Mouse (Mus musculus): ENCODE measurements around the gene 1700018B08Rik. TPM values are rescaled to one million over a fixed set of nuclear protein-coding genes. Genes with fewer than 3 reads are reported as not detected.
A peak's percentile ranks its signal among the peaks of the same experiment; 100 is the strongest.

The 1700018B08Rik gene
- total RNA-seq, 2 experiments from 2014 or later, result not detected

- no peak for DNase-seq (ENCODE audit: low spot score in 2 of 2)
These were observed 18.8 kb upstream of the 1700018B08Rik start for GRCm38 (mm10) chr8:121562941-121563351.

DNA sequence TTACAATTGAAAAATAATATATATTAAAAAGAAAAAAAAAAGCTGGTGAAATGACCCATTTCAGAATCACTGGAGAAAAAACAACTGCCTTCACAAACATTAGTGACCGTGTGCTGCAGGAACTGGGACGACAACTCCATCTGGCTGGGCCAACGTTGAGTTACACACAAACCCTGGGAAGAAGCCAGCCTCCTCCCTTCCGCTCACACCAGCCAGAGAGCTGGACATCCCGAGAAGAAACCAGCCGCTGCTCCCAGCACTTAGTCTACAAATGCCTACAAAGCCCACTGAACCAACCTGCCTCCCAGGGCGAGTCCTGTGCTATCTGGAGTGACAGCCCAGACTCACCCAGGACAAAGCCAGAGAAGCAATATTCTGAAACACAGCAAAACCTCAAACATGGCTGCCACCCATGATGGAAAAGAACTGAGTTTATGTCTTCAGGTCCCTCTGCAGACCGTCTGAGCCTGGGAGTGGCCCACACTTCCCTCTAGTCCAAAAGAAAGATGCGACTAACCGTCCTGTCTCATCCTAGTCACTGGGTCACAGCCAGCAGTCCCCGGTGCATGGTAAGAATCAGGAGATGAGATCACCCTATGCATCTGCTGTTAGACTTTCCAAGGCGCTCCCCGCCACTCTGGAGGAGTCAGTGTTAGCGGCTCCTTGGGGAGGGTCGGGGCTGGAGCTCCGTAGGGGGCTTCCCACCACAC, 17.7 kb upstream of the 1700018B08Rik start:
- DNase-seq (ENCODE audit: low spot score in 2 of 2), result no peak

DNA sequence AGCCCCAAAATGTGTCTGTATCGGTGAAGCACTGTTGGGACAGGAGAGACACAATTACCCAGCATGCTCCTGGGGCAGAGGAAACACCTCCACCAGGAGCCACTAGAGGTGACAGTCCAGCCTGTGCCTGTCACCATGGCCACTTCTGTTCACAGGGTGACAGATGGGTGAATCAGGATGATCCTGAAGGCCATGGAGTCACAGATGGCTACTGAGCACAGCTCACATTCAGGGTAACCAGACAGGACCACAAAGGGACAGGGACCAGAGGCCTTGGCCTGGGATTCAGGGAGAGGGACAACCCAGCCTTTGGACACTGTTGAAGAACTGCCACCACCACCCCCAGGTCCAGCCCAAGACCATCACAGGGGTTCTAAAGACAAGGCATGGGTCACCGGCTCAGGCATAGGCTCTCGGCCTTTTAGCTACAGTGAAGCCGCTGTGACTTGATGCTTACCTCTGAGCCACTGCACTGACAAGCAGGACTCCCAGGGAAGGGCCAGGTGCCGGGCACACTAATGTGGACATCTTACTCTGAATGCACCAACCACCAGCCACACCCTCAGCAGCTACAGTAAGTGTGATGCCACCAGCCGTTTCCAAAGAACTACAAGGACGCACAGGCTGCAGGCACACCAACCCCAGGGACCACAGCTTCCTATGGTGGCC, 16.4 kb upstream of the 1700018B08Rik start:
- DNase-seq (ENCODE audit: low spot score in 2 of 2), result no peak

DNA sequence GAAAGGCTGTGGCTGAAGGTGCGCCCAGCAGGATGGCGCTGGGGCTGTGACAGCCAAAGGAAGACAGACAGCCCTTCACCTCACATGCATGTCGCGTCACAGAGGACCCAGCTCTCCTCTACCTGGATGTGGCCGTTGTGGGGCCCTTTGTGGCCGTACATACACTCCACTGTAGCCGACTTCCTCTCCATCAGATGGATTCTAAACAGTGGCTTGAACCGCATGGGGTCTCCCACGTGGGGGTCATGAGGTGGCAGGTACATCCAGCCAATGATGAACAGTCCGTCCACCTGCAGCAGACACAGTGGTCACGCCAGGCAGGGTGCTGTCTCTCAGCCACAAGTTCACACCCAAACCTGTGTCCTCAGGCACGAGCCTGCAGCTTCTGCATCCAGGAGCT, 15.7 kb upstream of the 1700018B08Rik start:
- no peak for DNase-seq (ENCODE audit: low spot score in 2 of 2)

- DNase-seq (ENCODE audit: low spot score in 2 of 2), result no peak
These were observed 14.4 kb upstream of the 1700018B08Rik start for GRCm38 (mm10) chr8:121558538-121558937.

DNA sequence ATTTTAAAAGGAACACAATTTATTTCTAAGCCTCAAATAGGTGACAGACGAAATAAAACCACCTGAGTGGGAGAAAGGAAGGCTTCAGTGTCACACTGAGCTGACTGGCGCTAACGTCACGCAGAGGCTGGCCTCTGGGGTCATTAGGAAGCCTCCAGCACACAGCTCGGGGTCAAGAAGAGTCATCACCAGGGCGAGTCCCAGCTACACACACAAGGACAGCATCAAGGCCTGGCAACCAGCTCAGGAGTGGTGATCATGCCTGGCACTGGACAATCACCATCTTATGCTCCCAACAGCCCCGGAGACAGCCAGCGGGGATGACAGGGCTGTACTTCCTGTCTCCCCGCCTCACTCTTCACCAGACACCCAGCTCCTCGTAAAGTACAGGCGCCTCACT, 13.6 kb upstream of the 1700018B08Rik start:
- DNase-seq (ENCODE audit: low spot score in 2 of 2), result no peak

DNA sequence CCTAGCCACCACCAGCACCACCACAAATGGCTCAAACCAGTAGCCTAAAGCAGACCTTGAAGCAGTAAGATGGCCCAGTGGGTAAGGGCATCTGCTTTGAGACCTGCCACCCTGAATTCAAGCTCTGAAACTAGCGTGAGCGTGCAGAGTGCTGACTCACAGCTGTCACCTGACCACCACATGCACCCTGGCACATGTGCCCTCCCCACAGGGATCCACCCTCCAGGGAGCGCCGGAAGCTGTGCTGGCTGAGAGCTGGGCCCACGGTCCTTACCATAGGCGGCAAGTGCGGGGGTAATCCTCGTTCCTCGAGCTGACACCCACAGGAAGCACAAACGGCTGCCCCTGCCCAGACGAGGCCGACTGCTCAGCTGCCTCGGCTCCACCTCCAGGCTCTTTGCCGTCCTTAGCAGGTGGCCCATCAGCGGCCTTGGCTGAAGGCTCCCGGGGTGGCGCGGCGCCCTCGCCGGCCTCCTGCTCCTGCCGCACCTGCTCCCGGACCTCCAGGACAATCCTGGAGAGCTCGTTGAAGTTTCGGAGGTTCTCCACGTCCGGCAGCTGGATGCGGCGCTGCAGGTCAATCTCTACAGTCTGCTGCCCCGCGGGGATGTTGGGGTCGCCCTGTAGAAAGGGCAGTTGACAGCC, 9.8 kb upstream of the 1700018B08Rik start:
- DNase-seq (ENCODE audit: low spot score in 2 of 2), result no peak

GRCm38 (mm10) chr8:121552506-121552905, 8.4 kb upstream of the 1700018B08Rik start:
- no peak for DNase-seq (ENCODE audit: low spot score in 2 of 2)

DNA sequence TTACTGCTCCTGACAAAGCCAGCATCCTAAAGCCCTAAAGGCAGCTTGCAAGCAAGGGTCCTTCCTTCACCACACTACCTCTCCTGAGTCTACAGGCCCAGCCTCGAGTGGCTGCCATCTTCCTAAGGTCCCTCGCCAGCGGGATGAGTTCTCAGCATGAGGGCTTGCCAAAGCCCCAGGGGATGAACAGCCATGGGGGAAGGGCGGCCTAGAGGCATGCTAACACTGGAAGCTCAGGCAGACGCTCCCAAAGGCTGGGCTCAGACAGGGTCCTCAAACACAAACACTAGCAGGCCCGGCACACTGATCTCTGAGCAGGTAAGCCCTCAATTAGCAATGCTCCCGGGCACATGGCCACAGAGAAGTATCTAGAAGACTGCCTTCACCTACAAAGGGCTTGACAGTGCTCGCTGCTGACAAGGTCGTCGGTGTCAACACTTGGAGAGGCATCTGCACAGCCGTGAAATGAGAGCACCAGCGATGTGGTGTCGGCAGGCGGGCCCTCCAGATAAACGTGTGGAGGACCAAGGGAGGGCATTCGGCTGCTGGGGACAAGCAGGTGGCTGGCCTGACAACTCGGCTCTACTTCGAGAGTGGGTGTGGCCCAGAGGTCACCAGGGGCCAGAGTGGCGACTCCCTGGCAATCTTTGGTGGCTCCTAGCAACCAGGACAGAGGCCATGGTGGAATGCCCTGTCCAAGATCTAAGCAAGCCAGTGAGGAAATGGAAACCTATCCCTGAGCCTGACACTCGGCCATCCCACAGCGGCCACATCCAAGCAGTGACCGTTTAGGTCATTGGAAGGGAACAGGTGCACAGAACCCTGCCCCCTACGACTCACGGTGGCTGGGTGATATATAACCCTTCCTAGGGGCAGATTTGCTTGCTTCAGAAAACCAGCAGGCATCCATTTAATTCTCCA, 7.2 kb upstream of the 1700018B08Rik start:
- no peak for DNase-seq (ENCODE audit: low spot score in 2 of 2)

GRCm38 (mm10) chr8:121550056-121550455, 5.9 kb upstream of the 1700018B08Rik start:
- no peak for DNase-seq (ENCODE audit: low spot score in 2 of 2)

DNA sequence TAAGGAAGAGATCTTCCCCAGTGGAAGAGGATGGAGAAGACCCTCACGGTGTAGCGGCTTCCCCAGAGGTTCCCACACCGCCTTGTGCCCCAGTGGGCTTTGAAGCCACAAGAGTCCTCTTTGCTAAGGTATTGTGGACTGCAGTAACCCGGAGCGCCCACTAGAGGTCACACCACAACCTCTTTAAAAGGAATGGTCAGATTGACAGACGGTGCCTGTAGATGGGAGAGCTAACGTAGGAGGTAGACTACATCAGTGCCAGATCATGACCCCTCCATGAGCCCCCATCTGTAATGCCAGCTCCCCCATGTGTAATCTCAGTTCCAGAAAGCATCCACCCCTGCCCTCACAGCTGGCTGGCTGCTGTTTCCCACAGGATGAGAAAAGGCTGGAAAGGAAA, 3.0 kb upstream of the 1700018B08Rik start:
- peak; percentile 76 to 82 for DNase-seq (ENCODE audit: low spot score in 2 of 2)

GRCm38 (mm10) chr8:121544936-121545335, 816 bp upstream of the 1700018B08Rik start:
- no peak for DNase-seq (ENCODE audit: low spot score in 2 of 2)

- DNase-seq (ENCODE audit: low spot score in 2 of 2), result no peak
These were observed 1.2 kb downstream of the 1700018B08Rik start for GRCm38 (mm10) chr8:121542901-121543300.

DNA sequence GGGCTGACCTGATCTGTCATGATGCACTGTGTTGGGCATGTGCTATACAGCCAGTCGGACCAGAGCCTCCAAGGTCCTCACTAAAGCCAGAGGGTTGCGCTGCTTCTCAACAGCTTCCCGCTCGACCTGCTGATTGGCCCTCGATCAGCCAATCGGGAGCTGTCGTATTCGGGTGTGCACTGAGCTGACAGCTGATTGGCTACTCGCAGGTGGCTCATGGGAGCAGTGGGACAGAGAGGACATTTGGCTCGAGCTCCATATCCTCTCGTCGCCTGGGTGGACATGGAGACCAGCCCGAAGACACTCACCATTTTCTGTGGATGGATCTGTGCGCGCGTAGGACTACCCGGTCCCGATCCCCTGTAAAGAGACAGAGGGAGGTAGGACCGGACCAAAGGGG, 2.3 kb downstream of the 1700018B08Rik start:
- DNase-seq (ENCODE audit: low spot score in 2 of 2), result no peak

DNA sequence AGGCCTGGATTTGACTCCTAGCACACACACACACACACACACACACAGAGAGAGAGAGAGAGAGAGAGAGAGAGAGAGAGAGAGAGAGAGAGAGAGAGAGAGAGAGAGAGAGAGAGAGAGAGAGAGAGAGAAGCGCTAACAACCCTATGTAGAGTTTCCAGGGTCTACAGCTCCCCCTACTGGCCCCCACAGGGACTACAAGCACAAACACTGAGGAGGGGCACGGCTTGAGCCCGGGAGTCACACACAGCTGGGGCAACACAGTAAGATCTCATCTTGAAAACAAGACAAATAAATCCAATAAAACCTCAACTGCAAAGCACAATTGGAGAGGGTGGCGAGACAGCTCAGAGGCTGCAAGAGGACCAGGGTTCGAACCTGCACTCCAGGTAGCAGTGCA, 11.7 kb downstream of the 1700018B08Rik start:
- peak in 1 of 2 experiments; percentile 45 for DNase-seq (ENCODE audit: low spot score in 2 of 2)

- DNase-seq (ENCODE audit: low spot score in 2 of 2), result no peak
These were observed 13.5 kb downstream of the 1700018B08Rik start for GRCm38 (mm10) chr8:121530639-121531038.

GRCm38 (mm10) chr8:121528790-121529189, 15.3 kb downstream of the 1700018B08Rik start:
- DNase-seq (ENCODE audit: low spot score in 2 of 2), result no peak

DNA sequence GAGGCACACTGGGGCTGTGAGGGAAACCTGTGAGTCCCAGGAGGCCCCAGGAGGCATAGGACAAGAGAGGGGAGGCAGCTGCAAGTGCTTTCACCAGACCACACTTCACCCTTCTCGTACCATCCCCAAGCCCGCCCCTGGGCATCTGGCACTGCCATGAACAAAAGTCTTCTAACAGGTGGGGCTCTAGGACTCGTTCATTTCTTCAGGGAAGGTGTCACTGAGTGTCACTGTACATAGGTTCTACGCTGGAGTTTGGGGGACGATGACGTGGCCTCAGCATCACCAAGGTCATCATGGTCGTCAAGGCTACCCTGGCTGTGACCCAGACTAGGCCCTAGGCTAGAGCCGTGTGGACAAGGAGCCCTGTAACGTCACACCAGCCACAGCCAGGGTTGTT, 16.4 kb downstream of the 1700018B08Rik start:
- no peak for DNase-seq (ENCODE audit: low spot score in 2 of 2)

DNA sequence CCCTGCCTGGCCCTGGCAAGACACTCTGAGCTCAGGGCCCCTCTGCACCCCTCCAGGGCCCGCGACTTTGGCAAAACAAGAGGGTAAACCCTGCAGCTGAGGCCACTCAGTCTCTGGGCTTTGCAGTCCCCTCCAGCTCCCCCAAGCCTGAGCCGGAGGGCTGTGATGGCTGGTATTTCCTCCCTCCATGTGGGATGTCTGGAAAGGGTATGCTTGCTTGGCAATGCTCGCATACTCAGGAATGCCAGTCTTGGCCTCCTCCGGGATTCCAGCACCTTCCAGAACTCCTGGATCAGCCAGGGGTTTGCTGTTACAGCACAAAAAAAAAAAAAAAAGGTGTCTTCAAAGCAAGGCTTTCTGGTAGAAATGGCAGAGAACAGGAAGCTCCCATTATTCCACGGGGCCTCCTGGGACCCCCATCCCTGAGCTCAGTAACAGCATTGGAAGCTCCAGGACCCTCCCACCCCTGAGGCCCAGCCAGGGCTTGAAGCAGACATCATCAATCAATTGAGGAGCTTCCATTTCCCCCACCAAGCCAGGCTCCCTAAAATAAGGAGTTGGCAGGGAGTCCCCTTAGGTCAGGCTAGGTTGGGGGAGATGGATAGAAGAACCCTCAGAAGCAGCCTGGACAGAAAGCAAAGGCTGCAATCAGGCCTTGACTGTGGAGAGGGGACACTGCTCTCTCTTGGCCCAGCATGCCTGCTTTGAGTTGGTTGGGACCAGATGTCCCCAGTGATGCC, 17.1 kb downstream of the 1700018B08Rik start:
- DNase-seq (ENCODE audit: low spot score in 2 of 2), result no peak

- DNase-seq (ENCODE audit: low spot score in 2 of 2), result no peak
These were observed 18.9 kb downstream of the 1700018B08Rik start for GRCm38 (mm10) chr8:121525111-121525818.

Data from layer of hippocampus, postnatal 10 days (tissue).